Mouse (Mus musculus): ENCODE results near the gene Tmem19. TPM values are rescaled to one million over a fixed set of nuclear protein-coding genes. Genes with fewer than 3 reads are reported as not detected.

Gene Tmem19
- polyA plus RNA-seq (2015; fragmentation: Nextera tagmentation; extraction: Ambion mirVana) = 28.5 and 33.7 TPM in 2 replicates

- H3K4me2 ChIP-seq (ENCODE audit: low read depth, low read length) = peak within 1 kb of the TSS; percentile 76
- WGBS = under 1% methylated on average over 49 of the region's 58 CpGs
These were observed at the start of gene Tmem19 for GRCm38 (mm10) chr10:115361840-115362622. Gene Tmem19 (minus strand): TSS chr10:115362501.

GRCm38 (mm10) chr10:115406393-115406792 lies 44.1 kb upstream of the Tmem19 start:
- H3K27me3 ChIP-seq (ENCODE audit: control insufficient read depth, insufficient read depth, low read length) = no peaks in the 10 kb centered on the region
- H3K36me3 ChIP-seq (ENCODE audit: control insufficient read depth, insufficient read depth, low read length) = peaks cover 28% of the 10 kb centered on the region
- H3K27ac ChIP-seq (ENCODE audit: low read length) = no peak overlapping the region
- 60% methylated on average over 6 of the region's 6 CpGs for WGBS
- no peak overlapping the region for H3K4me3 ChIP-seq (replicated peaks; ENCODE audit: low read length)
- H3K9me3 ChIP-seq (replicated peaks; ENCODE audit: control insufficient read depth, low read length) = no peaks in the 10 kb centered on the region
- no peak for ATAC-seq (ENCODE audit: insufficient read depth, low FRiP score)
- no peaks in the 10 kb centered on the region for H3K4me1 ChIP-seq (ENCODE audit: control insufficient read depth, insufficient read depth, low read length)
- H3K4me2 ChIP-seq (ENCODE audit: low read depth, low read length) = no peak overlapping the region
- H3K9ac ChIP-seq (ENCODE audit: low read length) = no peak overlapping the region

More at GRCm38 (mm10) chr10:115361840-115362622, at the start of gene Tmem19:
- H3K27ac ChIP-seq (ENCODE audit: low read length) = peak within 1 kb of the TSS; percentile 94
- H3K4me1 ChIP-seq (ENCODE audit: control insufficient read depth, insufficient read depth, low read length) = peaks cover 4% of the 10 kb centered on the region; the same call in 1 of the 2 replicates
- no peaks in the 10 kb centered on the region for H3K36me3 ChIP-seq (ENCODE audit: control insufficient read depth, insufficient read depth, low read length)
- H3K27me3 ChIP-seq (ENCODE audit: control insufficient read depth, insufficient read depth, low read length) = no peaks in the 10 kb centered on the region
- ATAC-seq (ENCODE audit: insufficient read depth, low FRiP score) = peak; percentile 99
- peak within 1 kb of the TSS; percentile 73 for H3K4me3 ChIP-seq (replicated peaks; ENCODE audit: low read length)
- H3K9me3 ChIP-seq (replicated peaks; ENCODE audit: control insufficient read depth, low read length) = no peaks in the 10 kb centered on the region
- H3K9ac ChIP-seq (ENCODE audit: low read length) = peak within 1 kb of the TSS; percentile 75

- ATAC-seq (ENCODE audit: insufficient read depth, low FRiP score) = no peak
- 82% methylated on average over 1 of the region's 1 CpGs for WGBS
- H3K4me2 ChIP-seq (ENCODE audit: low read depth, low read length) = no peak overlapping the region
These were observed 29.6 kb upstream of the Tmem19 start for GRCm38 (mm10) chr10:115391896-115392295.

GRCm38 (mm10) chr10:115391076-115391475 lies 28.8 kb upstream of the Tmem19 start:
- no peaks in the 10 kb centered on the region for H3K9me3 ChIP-seq (replicated peaks; ENCODE audit: control insufficient read depth, low read length)
- H3K27me3 ChIP-seq (ENCODE audit: control insufficient read depth, insufficient read depth, low read length) = no peaks in the 10 kb centered on the region
- no peak overlapping the region for H3K9ac ChIP-seq (ENCODE audit: low read length)
- no peak for ATAC-seq (ENCODE audit: insufficient read depth, low FRiP score)
- peaks cover 12% of the 10 kb centered on the region for H3K4me1 ChIP-seq (ENCODE audit: control insufficient read depth, insufficient read depth, low read length)
- peaks cover 2% of the 10 kb centered on the region; the same call in 1 of the 2 replicates for H3K36me3 ChIP-seq (ENCODE audit: control insufficient read depth, insufficient read depth, low read length)
- no peak overlapping the region for H3K4me3 ChIP-seq (replicated peaks; ENCODE audit: low read length)
- no peak overlapping the region for H3K27ac ChIP-seq (ENCODE audit: low read length)
- 93% methylated on average over 4 of the region's 4 CpGs for WGBS
- H3K4me2 ChIP-seq (ENCODE audit: low read depth, low read length) = no peak overlapping the region

More at GRCm38 (mm10) chr10:115391896-115392295, 29.6 kb upstream of the Tmem19 start:
- H3K4me3 ChIP-seq (replicated peaks; ENCODE audit: low read length) = no peak overlapping the region
- no peaks in the 10 kb centered on the region for H3K9me3 ChIP-seq (replicated peaks; ENCODE audit: control insufficient read depth, low read length)
- no peak overlapping the region for H3K9ac ChIP-seq (ENCODE audit: low read length)
- no peak overlapping the region for H3K27ac ChIP-seq (ENCODE audit: low read length)
- H3K36me3 ChIP-seq (ENCODE audit: control insufficient read depth, insufficient read depth, low read length) = peaks cover 4% of the 10 kb centered on the region; the same call in 1 of the 2 replicates
- no peaks in the 10 kb centered on the region for H3K27me3 ChIP-seq (ENCODE audit: control insufficient read depth, insufficient read depth, low read length)
- H3K4me1 ChIP-seq (ENCODE audit: control insufficient read depth, insufficient read depth, low read length) = peaks cover 16% of the 10 kb centered on the region

GRCm38 (mm10) chr10:115387891-115388290 lies 25.6 kb upstream of the Tmem19 start:
- Histone ChIP-seq H3K9me3 (replicated peaks; ENCODE audit: control insufficient read depth, low read length) (no peaks in the 10 kb centered on the region), H3K4me2 (ENCODE audit: low read depth, low read length) (no peak overlapping the region), H3K4me1 (ENCODE audit: control insufficient read depth, insufficient read depth, low read length) (peaks cover 15% of the 10 kb centered on the region), H3K27me3 (ENCODE audit: control insufficient read depth, insufficient read depth, low read length) (no peaks in the 10 kb centered on the region), H3K4me3 (replicated peaks; ENCODE audit: low read length) (no peak overlapping the region), H3K27ac (ENCODE audit: low read length) (no peak overlapping the region), H3K36me3 (ENCODE audit: control insufficient read depth, insufficient read depth, low read length) (no peaks in the 10 kb centered on the region), H3K9ac (ENCODE audit: low read length) (no peak overlapping the region)
- no peak for ATAC-seq (ENCODE audit: insufficient read depth, low FRiP score)
- WGBS = 83% methylated on average over 3 of the region's 3 CpGs

- ATAC-seq (ENCODE audit: insufficient read depth, low FRiP score) = peak; percentile 7
- Histone ChIP-seq H3K4me2 (ENCODE audit: low read depth, low read length) (peak overlapping the region; percentile 80), H3K4me3 (replicated peaks; ENCODE audit: low read length) (peak overlapping the region; percentile 96), H3K9ac (ENCODE audit: low read length) (peak overlapping the region; percentile 96), H3K4me1 (ENCODE audit: control insufficient read depth, insufficient read depth, low read length) (peaks cover 23% of the 10 kb centered on the region), H3K27ac (ENCODE audit: low read length) (peak overlapping the region; percentile 99), H3K36me3 (ENCODE audit: control insufficient read depth, insufficient read depth, low read length) (no peaks in the 10 kb centered on the region), H3K9me3 (replicated peaks; ENCODE audit: control insufficient read depth, low read length) (no peaks in the 10 kb centered on the region), H3K27me3 (ENCODE audit: control insufficient read depth, insufficient read depth, low read length) (no peaks in the 10 kb centered on the region)
- WGBS = under 1% methylated on average over 99 of the region's 101 CpGs
These were observed 23.0 kb upstream of the Tmem19 start for GRCm38 (mm10) chr10:115385018-115386002.

GRCm38 (mm10) chr10:115384221-115385017 lies 22.1 kb upstream of the Tmem19 start, which contains the start of the genes Thap2 and Zfc3h1:
Gene Thap2 (minus strand): TSS chr10:115384443.
Gene Zfc3h1 (plus strand): TSS chr10:115384959.
- Histone ChIP-seq H3K9me3 (replicated peaks; ENCODE audit: control insufficient read depth, low read length) (no peaks in the 10 kb centered on the region), H3K4me2 (ENCODE audit: low read depth, low read length) (peak within 1 kb of the TSS; percentile 80), H3K27me3 (ENCODE audit: control insufficient read depth, insufficient read depth, low read length) (no peaks in the 10 kb centered on the region), H3K4me3 (replicated peaks; ENCODE audit: low read length) (peak within 1 kb of the TSS; percentile 96), H3K4me1 (ENCODE audit: control insufficient read depth, insufficient read depth, low read length) (peaks cover 23% of the 10 kb centered on the region), H3K36me3 (ENCODE audit: control insufficient read depth, insufficient read depth, low read length) (no peaks in the 10 kb centered on the region), H3K27ac (ENCODE audit: low read length) (peak within 1 kb of the TSS; percentile 99), H3K9ac (ENCODE audit: low read length) (peak within 1 kb of the TSS; percentile 96)
- ATAC-seq (ENCODE audit: insufficient read depth, low FRiP score) = peak; percentile 98
- under 1% methylated on average over 63 of the region's 65 CpGs for WGBS

GRCm38 (mm10) chr10:115383644-115384220 lies 21.4 kb upstream of the Tmem19 start:
- H3K36me3 ChIP-seq (ENCODE audit: control insufficient read depth, insufficient read depth, low read length) = no peaks in the 10 kb centered on the region
- H3K4me3 ChIP-seq (replicated peaks; ENCODE audit: low read length) = peak overlapping the region; percentile 96
- H3K27me3 ChIP-seq (ENCODE audit: control insufficient read depth, insufficient read depth, low read length) = no peaks in the 10 kb centered on the region
- no peaks in the 10 kb centered on the region for H3K9me3 ChIP-seq (replicated peaks; ENCODE audit: control insufficient read depth, low read length)
- WGBS = 2% methylated on average over 15 of the region's 15 CpGs
- peak overlapping the region; percentile 96 for H3K9ac ChIP-seq (ENCODE audit: low read length)
- H3K27ac ChIP-seq (ENCODE audit: low read length) = peak overlapping the region; percentile 99
- H3K4me2 ChIP-seq (ENCODE audit: low read depth, low read length) = peak overlapping the region; percentile 70
- peaks cover 20% of the 10 kb centered on the region for H3K4me1 ChIP-seq (ENCODE audit: control insufficient read depth, insufficient read depth, low read length)
- no peak for ATAC-seq (ENCODE audit: insufficient read depth, low FRiP score)

Data from stomach, embryonic 16.5 days (tissue).